Mouse (Mus musculus) layer of hippocampus, adult 6 months (tissue): ENCODE data around the gene Zfp457. TPM values are rescaled to one million over a fixed set of nuclear protein-coding genes. Genes with fewer than 3 reads are reported as not detected.

Experiments used
- long read RNA-seq, 2 experiments: library from polyadenylated mRNA; unstranded; transcript quantifications; one replicate each; pipeline ENCODE4 v2.0.0; 2019 to 2020
- polyA plus RNA-seq: library from polyadenylated mRNA; unstranded; fragments of <200 nt; fragmentation: Nextera tagmentation; gene quantifications from 2 replicates; pipeline ENCODE4 v1.2.3, GENCODE M21; 2021

Zfp457 gene
- 0.26 and 0.28 TPM in 2 replicates for polyA plus RNA-seq
- long read RNA-seq, experiment 1 = 0 reads
- long read RNA-seq, experiment 2, partial matches to known transcripts = 0 of 1 reads
- long read RNA-seq, experiment 2, other reads (novel, unspliced or antisense) = 0 of 1 reads

DNA sequence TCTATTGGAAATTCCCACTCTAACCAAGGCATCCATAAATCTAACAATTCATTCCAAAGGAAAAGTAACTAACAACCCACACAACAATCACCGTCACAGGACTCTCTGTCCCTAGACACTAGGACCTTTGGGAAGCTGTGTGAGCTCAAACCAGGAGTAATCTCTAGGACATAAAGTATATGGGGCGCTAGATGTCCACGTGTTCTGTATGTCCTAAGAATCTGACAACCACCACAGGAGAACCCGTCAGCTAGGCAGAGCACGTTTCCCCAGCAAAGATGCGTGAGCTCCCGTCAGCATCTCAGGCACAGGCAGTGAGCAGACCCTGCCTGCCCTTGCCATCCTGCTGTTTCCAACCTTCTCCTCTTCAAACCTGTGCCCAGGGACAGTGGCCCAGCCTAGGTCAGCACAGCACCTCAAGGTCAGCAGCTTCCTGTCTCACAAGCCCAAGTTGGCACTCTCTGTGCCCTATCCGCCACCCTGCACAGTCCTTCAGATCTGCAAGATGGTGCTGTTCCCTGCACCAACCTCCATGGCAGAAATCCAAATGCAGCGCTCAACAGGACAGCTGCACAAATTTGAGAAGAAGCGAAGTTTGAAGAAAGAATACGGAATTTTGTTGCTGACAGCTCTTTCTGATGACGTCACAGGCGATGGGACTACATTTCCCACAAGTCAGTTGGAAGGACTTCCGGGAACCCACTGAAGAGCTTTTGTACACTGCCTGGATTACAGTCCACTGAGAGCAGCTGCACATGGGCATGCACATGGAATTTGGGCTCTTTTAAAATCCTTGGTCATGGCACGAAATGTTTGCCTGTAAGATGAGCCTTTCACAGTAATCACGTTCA lies at the start of gene Zfp457:
Gene Zfp457, minus strand, starts transcription at position 664 of the 851 bp plus-strand sequence.

DNA sequence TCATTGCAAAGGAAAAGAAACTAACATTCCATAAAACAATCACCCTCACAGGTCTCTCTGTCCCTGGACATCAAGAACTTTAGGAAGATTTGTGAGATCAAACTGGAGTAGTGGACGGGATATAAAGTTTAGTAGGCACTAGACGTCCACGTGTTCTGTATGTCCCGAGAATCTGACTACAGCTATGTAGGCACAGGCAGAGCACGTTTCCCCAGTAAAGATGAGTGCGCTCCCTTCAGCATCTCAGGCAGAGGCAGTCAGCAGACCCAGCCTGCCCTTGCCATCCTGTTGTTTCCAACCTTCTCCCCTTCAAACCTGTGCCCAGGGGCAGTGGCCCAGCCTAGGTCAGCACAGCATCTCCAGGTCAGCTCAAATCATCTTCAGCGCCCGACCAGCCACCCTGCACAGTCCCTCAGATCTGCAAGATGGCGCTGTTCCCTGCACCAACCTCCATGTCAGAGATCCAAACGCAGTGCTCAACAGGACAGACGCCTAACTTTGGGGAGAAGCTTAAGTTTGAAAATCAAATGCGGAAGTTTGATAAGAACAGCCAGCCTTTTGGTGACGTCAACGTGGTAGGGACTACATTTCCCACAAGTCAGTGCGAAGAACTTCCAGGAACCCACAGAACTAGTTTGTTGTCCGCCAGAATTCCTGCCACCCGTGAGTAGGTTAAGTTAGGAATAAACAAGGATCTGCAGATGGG lies 25.9 kb upstream of the Zfp457 start, which contains the start of gene Zfp595:
Gene Zfp595, minus strand, starts transcription at position 552 of the 706 bp plus-strand sequence.

DNA sequence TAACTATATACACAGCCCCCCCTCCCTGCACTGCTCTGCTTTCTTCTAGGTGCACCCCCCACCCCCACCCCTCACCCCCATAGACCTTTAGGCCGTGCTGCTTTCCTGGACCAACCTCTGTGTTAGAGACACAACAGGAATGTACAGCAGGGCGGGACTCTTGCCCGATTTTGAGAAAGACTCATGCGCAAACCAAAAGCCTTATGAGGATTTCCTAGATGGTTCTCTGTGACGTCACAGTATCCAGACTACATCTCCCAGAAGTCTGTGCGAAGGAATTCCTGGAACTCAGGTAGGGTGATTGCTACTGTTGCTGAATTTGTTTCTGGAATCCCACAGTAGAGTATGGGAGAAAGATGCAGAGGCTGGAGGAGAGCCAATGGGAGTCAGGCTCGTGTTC lies 28.0 kb downstream of the Zfp457 start, which contains the start of gene Zfp458:
Gene Zfp458, minus strand, starts transcription at position 153 of the 400 bp plus-strand sequence.

Other genes with a start within 250 kb of the Zfp457 start
- 2.2 and 3.4 TPM in 2 replicates for gene Zfp712, start 245.3 kb downstream of the Zfp457 start, polyA plus RNA-seq
- gene Zfp708, start 208.5 kb downstream of the Zfp457 start, polyA plus RNA-seq = 1.4 and 2.3 TPM in 2 replicates
- 1.3 and 1.8 TPM in 2 replicates for gene Gm28557, start 197.9 kb downstream of the Zfp457 start, polyA plus RNA-seq
- 0.09 TPM in 1 of 2 replicates, not detected in the other for gene Rslcan18, start 190.2 kb downstream of the Zfp457 start, polyA plus RNA-seq
- gene Zfp759, start 184.8 kb downstream of the Zfp457 start, polyA plus RNA-seq = 1.4 and 1.8 TPM in 2 replicates
- 1.5 and 2.0 TPM in 2 replicates for gene Rsl1, start 133.3 kb downstream of the Zfp457 start, polyA plus RNA-seq
- gene Zfp455, start 112.0 kb downstream of the Zfp457 start, polyA plus RNA-seq = 0.87 and 1.0 TPM in 2 replicates
- 2.7 TPM in 2 replicates for gene Zfp458, start 28.0 kb downstream of the Zfp457 start, polyA plus RNA-seq
- gene Zfp595, start 26.1 kb upstream of the Zfp457 start, polyA plus RNA-seq = 0.54 and 0.89 TPM in 2 replicates
- gene Gm28044, start 54.1 kb upstream of the Zfp457 start, polyA plus RNA-seq = 0.56 TPM in 1 of 2 replicates, not detected in the other
- gene Zfp953, start 54.1 kb upstream of the Zfp457 start, polyA plus RNA-seq = 0.18 and 0.21 TPM in 2 replicates
- gene Gm28041, start 69.2 kb upstream of the Zfp457 start, polyA plus RNA-seq = 0.48 TPM in 1 of 2 replicates, not detected in the other
- gene Zfp456, start 69.3 kb upstream of the Zfp457 start, polyA plus RNA-seq = 0.30 and 0.43 TPM in 2 replicates
- 1.0 and 2.2 TPM in 2 replicates for gene Zfp429, start 93.3 kb upstream of the Zfp457 start, polyA plus RNA-seq
- gene Zfp459, start 114.9 kb upstream of the Zfp457 start, polyA plus RNA-seq = 0.68 and 1.3 TPM in 2 replicates
- 5.8 and 7.5 TPM in 2 replicates for gene Zfp874a, start 145.1 kb upstream of the Zfp457 start, polyA plus RNA-seq
- 2.0 and 5.7 TPM in 2 replicates for gene Zfp874b, start 177.8 kb upstream of the Zfp457 start, polyA plus RNA-seq
- 4.1 and 5.1 TPM in 2 replicates for gene Zfp58, start 194.1 kb upstream of the Zfp457 start, polyA plus RNA-seq
- gene Gm26965, start 219.7 kb upstream of the Zfp457 start, polyA plus RNA-seq = not detected in 2 replicates
- gene Zfp87, start 219.7 kb upstream of the Zfp457 start, polyA plus RNA-seq = 38.7 and 41.4 TPM in 2 replicates
- gene Zfp748, start 247.3 kb upstream of the Zfp457 start, polyA plus RNA-seq = 5.4 and 6.0 TPM in 2 replicates